ENCODE assay signal across 26 mouse cellular contexts in the genomic region with DNA sequence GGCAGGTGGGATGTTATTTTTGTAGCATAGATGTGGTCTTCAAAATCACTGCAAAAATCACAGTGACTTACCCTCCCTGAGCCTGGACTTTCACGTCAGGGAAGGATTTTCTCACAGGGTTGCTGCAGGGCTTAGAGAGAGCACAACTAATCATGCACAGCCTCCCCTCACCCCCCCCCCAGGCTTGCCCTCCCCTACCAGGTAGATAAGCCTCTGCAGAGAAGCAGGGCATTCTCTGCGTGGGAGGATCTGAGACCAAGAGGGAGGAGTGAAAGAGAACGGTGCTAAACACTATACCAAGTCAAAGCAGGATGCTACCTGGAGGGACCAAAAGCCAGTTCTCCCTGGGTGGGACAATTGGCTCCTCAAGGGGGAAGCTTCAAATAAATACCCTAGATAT.
"Had no signal": no experiment of that assay in that cellular context is flagged by ENCODE, and none has a peak within 500 bp of the region (broad histone marks: within the 10 kb centered on the region; RNA-seq: fewer than 3 reads in every experiment).

No protein-coding gene starts in this region.

- H3K4me1 ChIP-seq: limb, embryonic 10.5 days; limb, embryonic 13.5 days; liver, embryonic 12.5 days; liver, embryonic 15.5 days; lung, embryonic 15.5 days had no signal

- DNase-seq: kidney, adult 8-10 months; kidney, postnatal 10 days; kidney, postnatal 36 days; layer of hippocampus, postnatal 36 days; liver; lung, adult 18-20 months; lung, postnatal 10 days; lung, postnatal 36 days; right cerebral cortex, adult 18-20 months; right cerebral cortex, postnatal 14 days; right cerebral cortex, postnatal 4 days; thymus, adult 2 months; thymus, postnatal 14 days; thymus, postnatal 4 days had no signal

- H3K27ac ChIP-seq: kidney, embryonic 15.5 days; limb, embryonic 10.5 days; limb, embryonic 13.5 days; liver, embryonic 12.5 days; liver, embryonic 15.5 days; lung, embryonic 15.5 days; midbrain, embryonic 10.5 days; midbrain, embryonic 15.5 days; neural tube, embryonic 12.5 days; neural tube, embryonic 15.5 days; stomach, postnatal 0 days had no signal

- H3K27me3 ChIP-seq: kidney, embryonic 15.5 days; liver, embryonic 12.5 days; liver, embryonic 15.5 days; lung, embryonic 15.5 days; midbrain, embryonic 15.5 days; neural tube, embryonic 12.5 days; neural tube, embryonic 15.5 days had no signal

- H3K4me3 ChIP-seq: kidney, embryonic 15.5 days; limb, embryonic 10.5 days; limb, embryonic 13.5 days; liver, embryonic 12.5 days; liver, embryonic 15.5 days; lung, embryonic 15.5 days; megakaryocyte, embryonic 14.5 days; midbrain, embryonic 10.5 days; midbrain, embryonic 15.5 days; neural tube, embryonic 12.5 days; neural tube, embryonic 15.5 days had no signal
